ENCODE assay signal across 19 mouse cellular contexts in genomic region chr15:78515759-78516158, GRCm38 (mm10). TPM values are rescaled to one million over a fixed set of nuclear protein-coding genes. Genes with fewer than 3 reads are reported as not detected.
DNase-seq lines count a peak whose midpoint lies in the region; ATAC-seq lines count a peak whose summit lies in the region.
"Had no signal": no experiment of that assay in that cellular context is flagged by ENCODE, and none has a peak within 500 bp of the region (broad histone marks: within the 10 kb centered on the region; RNA-seq: fewer than 3 reads in every experiment).

No protein-coding gene starts in this region.

- H3K4me3 ChIP-seq in heart, embryonic 11.5 days (ENCODE audit: low read depth, low read length) = no peak overlapping the region
- H3K4me3 ChIP-seq in neural tube, embryonic 13.5 days = no peak overlapping the region
- H3K4me3 ChIP-seq in neural tube, embryonic 15.5 days (replicated peaks) = no peak overlapping the region
- H3K4me3 ChIP-seq in limb, embryonic 10.5 days = no peak overlapping the region
- no peak overlapping the region for H3K4me3 ChIP-seq in heart, embryonic 12.5 days
- H3K4me3 ChIP-seq: forebrain, embryonic 12.5 days; heart, embryonic 10.5 days; neural tube, embryonic 12.5 days had no signal

- no peaks in the 10 kb centered on the region for H3K36me3 ChIP-seq in heart, embryonic 11.5 days (ENCODE audit: control insufficient read depth, insufficient read depth, low read length)
- H3K36me3 ChIP-seq in neural tube, embryonic 13.5 days = no peaks in the 10 kb centered on the region
- no peaks in the 10 kb centered on the region for H3K36me3 ChIP-seq in neural tube, embryonic 15.5 days
- H3K36me3 ChIP-seq in limb, embryonic 10.5 days = no peaks in the 10 kb centered on the region
- no peaks in the 10 kb centered on the region for H3K36me3 ChIP-seq in heart, embryonic 12.5 days
- H3K36me3 ChIP-seq: forebrain, embryonic 12.5 days; G1E; heart, embryonic 10.5 days; neural tube, embryonic 12.5 days had no signal

- no peak overlapping the region for H3K27ac ChIP-seq in heart, embryonic 11.5 days (ENCODE audit: low read depth, low read length)
- no peak overlapping the region for H3K27ac ChIP-seq in neural tube, embryonic 13.5 days (replicated peaks)
- no peak overlapping the region for H3K27ac ChIP-seq in neural tube, embryonic 15.5 days (replicated peaks)
- peak overlapping the region; percentile 38 for H3K27ac ChIP-seq in limb, embryonic 10.5 days
- H3K27ac ChIP-seq in heart, embryonic 12.5 days (ENCODE audit: poor library complexity, severe bottlenecking) = no peak overlapping the region
- H3K27ac ChIP-seq: forebrain, embryonic 12.5 days; neural tube, embryonic 12.5 days had no signal

- no peaks in the 10 kb centered on the region for H3K27me3 ChIP-seq in heart, embryonic 11.5 days (ENCODE audit: control insufficient read depth, insufficient read depth, low read length)
- H3K27me3 ChIP-seq in neural tube, embryonic 13.5 days = no peaks in the 10 kb centered on the region
- no peaks in the 10 kb centered on the region for H3K27me3 ChIP-seq in neural tube, embryonic 15.5 days (replicated peaks)
- no peaks in the 10 kb centered on the region for H3K27me3 ChIP-seq in limb, embryonic 10.5 days (ENCODE audit: low read depth, poor library complexity, severe bottlenecking)
- H3K27me3 ChIP-seq in heart, embryonic 12.5 days (replicated peaks) = no peaks in the 10 kb centered on the region
- H3K27me3 ChIP-seq: forebrain, embryonic 12.5 days; neural tube, embryonic 12.5 days had no signal

- 71% methylated on average over 6 of the region's 6 CpGs for WGBS in heart, embryonic 11.5 days (ENCODE audit: insufficient replicate concordance)
- 92% methylated on average over 6 of the region's 6 CpGs for WGBS in neural tube, embryonic 13.5 days
- 86% methylated on average over 6 of the region's 6 CpGs for WGBS in neural tube, embryonic 15.5 days
- WGBS in limb, embryonic 10.5 days = 79% methylated on average over 6 of the region's 6 CpGs
- 77% methylated on average over 6 of the region's 6 CpGs for WGBS in heart, embryonic 12.5 days

- no peak overlapping the region for H3K9ac ChIP-seq in heart, embryonic 11.5 days (ENCODE audit: low read depth, low read length)
- 0 out of 2 replicates have a peak overlapping the region, but pooled peaks have one; percentile 3 for H3K9ac ChIP-seq in neural tube, embryonic 13.5 days
- no peak overlapping the region for H3K9ac ChIP-seq in neural tube, embryonic 15.5 days (replicated peaks)
- H3K9ac ChIP-seq in heart, embryonic 12.5 days = no peak overlapping the region
- H3K9ac ChIP-seq: forebrain, embryonic 12.5 days; lung, embryonic 14.5 days; neural tube, embryonic 12.5 days had no signal

- no peak overlapping the region for H3K4me2 ChIP-seq in heart, embryonic 11.5 days
- no peak overlapping the region for H3K4me2 ChIP-seq in neural tube, embryonic 13.5 days
- no peak overlapping the region for H3K4me2 ChIP-seq in neural tube, embryonic 15.5 days
- H3K4me2 ChIP-seq in heart, embryonic 12.5 days = no peak overlapping the region
- H3K4me2 ChIP-seq: forebrain, embryonic 12.5 days; liver, embryonic 11.5 days; lung, embryonic 14.5 days; neural tube, embryonic 12.5 days had no signal

- peak; percentile 93 for DNase-seq in heart, adult 11 months
- DNase-seq in limb, embryonic 10.5 days (ENCODE audit: low spot score) = no peak
- no peak for DNase-seq in spleen, adult 12 weeks (ENCODE audit: low spot score)
- DNase-seq: adrenal gland, postnatal 25 days; cerebellum, adult 8-10 months; gastrocnemius, postnatal 25 days; kidney, adult 8-10 months; lung, embryonic 14.5 days; thymus, adult 18-20 months had no signal

- no peak for ATAC-seq in heart, embryonic 11.5 days (replicated peaks; ENCODE audit: insufficient number of reproducible peaks, low FRiP score, low TSS enrichment)
- no peak for ATAC-seq in neural tube, embryonic 13.5 days (ENCODE audit: low read depth)
- ATAC-seq in neural tube, embryonic 15.5 days (ENCODE audit: low FRiP score) = no peak
- no peak for ATAC-seq in cerebellum, adult (ENCODE audit: insufficient number of reproducible peaks, low FRiP score, low TSS enrichment)
- no peak for ATAC-seq in heart, embryonic 12.5 days (ENCODE audit: insufficient number of reproducible peaks, low FRiP score)

- H3K4me1 ChIP-seq in heart, embryonic 11.5 days (ENCODE audit: control insufficient read depth, insufficient read depth, low read length) = peaks cover 5% of the 10 kb centered on the region; the same call in 1 of the 2 replicates
- H3K4me1 ChIP-seq in neural tube, embryonic 13.5 days (replicated peaks) = no peaks in the 10 kb centered on the region; the same call in 1 of the 2 replicates
- H3K4me1 ChIP-seq in neural tube, embryonic 15.5 days = peaks cover 4% of the 10 kb centered on the region; the same call in 1 of the 2 replicates
- peaks cover 53% of the 10 kb centered on the region for H3K4me1 ChIP-seq in limb, embryonic 10.5 days
- H3K4me1 ChIP-seq in heart, embryonic 12.5 days (replicated peaks) = peaks cover 18% of the 10 kb centered on the region
- H3K4me1 ChIP-seq: forebrain, embryonic 12.5 days; neural tube, embryonic 12.5 days had no signal

- H3K9me3 ChIP-seq in heart, embryonic 11.5 days (replicated peaks; ENCODE audit: control insufficient read depth, low read length) = no peaks in the 10 kb centered on the region
- no peaks in the 10 kb centered on the region for H3K9me3 ChIP-seq in neural tube, embryonic 13.5 days
- H3K9me3 ChIP-seq in neural tube, embryonic 15.5 days (replicated peaks) = no peaks in the 10 kb centered on the region
- H3K9me3 ChIP-seq in limb, embryonic 10.5 days (replicated peaks) = no peaks in the 10 kb centered on the region
- H3K9me3 ChIP-seq in heart, embryonic 12.5 days (replicated peaks) = no peaks in the 10 kb centered on the region
- H3K9me3 ChIP-seq: forebrain, embryonic 12.5 days; G1E; heart, embryonic 10.5 days; neural tube, embryonic 12.5 days had no signal

RNA-seq across cellular contexts. Expression of gene C1qtnf6, which starts 15.5 kb away (rescaled TPM):
- polyA plus RNA-seq in heart, embryonic 11.5 days (2014; fragmentation: Nextera tagmentation; extraction: Ambion mirVana) = 36.3 and 37.0 TPM in 2 replicates
- 7.4 and 8.5 TPM in 2 replicates for polyA plus RNA-seq in neural tube, embryonic 13.5 days (2015; fragmentation: Nextera tagmentation; extraction: Ambion mirVana)
- polyA plus RNA-seq in neural tube, embryonic 15.5 days (2015; fragmentation: Nextera tagmentation; extraction: Ambion mirVana) = 7.7 and 12.9 TPM in 2 replicates
- polyA plus RNA-seq in limb, embryonic 10.5 days (2016; fragmentation: Nextera tagmentation; extraction: Ambion mirVana) = 10.9 and 14.6 TPM in 2 replicates
- 30.4 and 32.4 TPM in 2 replicates for polyA plus RNA-seq in heart, embryonic 12.5 days (2016; fragmentation: Nextera tagmentation; extraction: Ambion mirVana)
- polyA plus RNA-seq: G1E had no signal

RNA-seq across cellular contexts. Expression of gene Il2rb, which starts 20.7 kb away (rescaled TPM):
- not detected in 2 replicates for polyA plus RNA-seq in heart, embryonic 11.5 days (2014; fragmentation: Nextera tagmentation; extraction: Ambion mirVana)
- polyA plus RNA-seq in neural tube, embryonic 13.5 days (2015; fragmentation: Nextera tagmentation; extraction: Ambion mirVana) = 0.06 TPM in 1 of 2 replicates, not detected in the other
- polyA plus RNA-seq in neural tube, embryonic 15.5 days (2015; fragmentation: Nextera tagmentation; extraction: Ambion mirVana) = 0.12 and 2.8 TPM in 2 replicates
- 0.04 TPM in 1 of 2 replicates, not detected in the other for polyA plus RNA-seq in limb, embryonic 10.5 days (2016; fragmentation: Nextera tagmentation; extraction: Ambion mirVana)
- polyA plus RNA-seq in heart, embryonic 12.5 days (2016; fragmentation: Nextera tagmentation; extraction: Ambion mirVana) = 0.09 TPM in 1 of 2 replicates, not detected in the other
- polyA plus RNA-seq: forebrain, embryonic 12.5 days; G1E; heart, embryonic 10.5 days; neural tube, embryonic 12.5 days had no signal

RNA-seq across cellular contexts. Expression of gene Sstr3, which starts 28.7 kb away (rescaled TPM):
- polyA plus RNA-seq in heart, embryonic 11.5 days (2014; fragmentation: Nextera tagmentation; extraction: Ambion mirVana) = 0.04 and 0.38 TPM in 2 replicates
- polyA plus RNA-seq in neural tube, embryonic 13.5 days (2015; fragmentation: Nextera tagmentation; extraction: Ambion mirVana) = 0.25 and 0.29 TPM in 2 replicates
- polyA plus RNA-seq in neural tube, embryonic 15.5 days (2015; fragmentation: Nextera tagmentation; extraction: Ambion mirVana) = 0.50 and 0.57 TPM in 2 replicates
- polyA plus RNA-seq in limb, embryonic 10.5 days (2016; fragmentation: Nextera tagmentation; extraction: Ambion mirVana) = not detected in 2 replicates
- polyA plus RNA-seq in heart, embryonic 12.5 days (2016; fragmentation: Nextera tagmentation; extraction: Ambion mirVana) = 0.13 TPM in 1 of 2 replicates, not detected in the other
- polyA plus RNA-seq: G1E; heart, embryonic 10.5 days; liver, embryonic 11.5 days had no signal

RNA-seq across cellular contexts. Expression of gene Tmprss6, which starts 47.3 kb away (rescaled TPM):
- 0.64 TPM in 1 of 2 replicates, not detected in the other for polyA plus RNA-seq in heart, embryonic 11.5 days (2014; fragmentation: Nextera tagmentation; extraction: Ambion mirVana)
- polyA plus RNA-seq in neural tube, embryonic 13.5 days (2015; fragmentation: Nextera tagmentation; extraction: Ambion mirVana) = 0.15 and 0.28 TPM in 2 replicates
- 0.05 and 0.69 TPM in 2 replicates for polyA plus RNA-seq in neural tube, embryonic 15.5 days (2015; fragmentation: Nextera tagmentation; extraction: Ambion mirVana)
- 0.06 TPM in 1 of 2 replicates, not detected in the other for polyA plus RNA-seq in limb, embryonic 10.5 days (2016; fragmentation: Nextera tagmentation; extraction: Ambion mirVana)
- 0.19 and 0.30 TPM in 2 replicates for polyA plus RNA-seq in heart, embryonic 12.5 days (2016; fragmentation: Nextera tagmentation; extraction: Ambion mirVana)
- polyA plus RNA-seq: G1E had no signal

RNA-seq across cellular contexts. Expression of gene Rac2, which starts 56.8 kb away (rescaled TPM):
- 3.4 and 9.2 TPM in 2 replicates for polyA plus RNA-seq in heart, embryonic 11.5 days (2014; fragmentation: Nextera tagmentation; extraction: Ambion mirVana)
- polyA plus RNA-seq in neural tube, embryonic 13.5 days (2015; fragmentation: Nextera tagmentation; extraction: Ambion mirVana) = 6.4 and 8.8 TPM in 2 replicates
- 6.7 and 77.0 TPM in 2 replicates for polyA plus RNA-seq in neural tube, embryonic 15.5 days (2015; fragmentation: Nextera tagmentation; extraction: Ambion mirVana)
- polyA plus RNA-seq in limb, embryonic 10.5 days (2016; fragmentation: Nextera tagmentation; extraction: Ambion mirVana) = 4.3 and 4.4 TPM in 2 replicates
- polyA plus RNA-seq in heart, embryonic 12.5 days (2016; fragmentation: Nextera tagmentation; extraction: Ambion mirVana) = 5.5 and 6.9 TPM in 2 replicates
